Mouse (Mus musculus) spleen, adult 2 months (tissue): Measurements from ENCODE around the gene Cdc42se1.

Experiments used
- CTCF ChIP-seq: fragments of 200-500 bp; IDR thresholded peaks from 2 replicates; pipeline ENCODE4 v1.5.1; 2011; ENCODE audit warnings: mild to moderate bottlenecking, inconsistent platforms; ENCODE audit not compliant: insufficient read depth, insufficient read length, insufficient replicate concordance; ENCODE audit errors: extremely low read depth
- POLR2A ChIP-seq: fragments of 200-500 bp; IDR thresholded peaks from 2 replicates; pipeline ENCODE4 v1.6.1; 2011; ENCODE audit warnings: low read depth, low read length, inconsistent platforms

GRCm38 (mm10) chr3:95263089-95263739 lies 34.7 kb downstream of the Cdc42se1 start:
- TF ChIP-seq POLR2A (no peak), CTCF (peak; percentile 93)
